Mouse (Mus musculus): Measurements from ENCODE around the gene Aldh16a1.
"Not testable (repeated sequence)": the region's sequence is repeated elsewhere in the genome, so short reads cannot be mapped to it uniquely, and the experiment has no call there.

Aldh16a1 gene

DNA sequence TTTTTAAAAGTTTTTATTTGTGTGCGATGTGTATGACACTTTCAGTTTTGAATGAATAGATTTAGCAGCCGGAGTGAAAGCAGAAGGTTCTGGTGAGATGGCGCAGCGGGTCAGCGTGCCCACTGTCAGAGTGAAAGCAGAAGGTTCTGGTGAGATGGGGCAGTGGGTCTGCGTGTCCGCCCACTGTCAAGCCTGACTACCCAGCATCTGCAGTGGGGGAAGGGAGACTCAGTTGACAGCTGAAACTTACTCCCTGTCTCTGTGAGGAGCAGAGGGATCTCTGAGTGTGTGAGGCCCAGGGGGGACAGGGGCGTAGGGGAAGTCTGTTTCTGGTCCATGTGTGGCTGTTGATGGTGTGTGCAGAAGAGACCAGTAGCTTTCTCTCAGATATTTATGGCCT is 36.8 kb downstream of the Aldh16a1 start:
- DNase-seq (ENCODE audit: low read depth, low spot score), result no peak

DNA sequence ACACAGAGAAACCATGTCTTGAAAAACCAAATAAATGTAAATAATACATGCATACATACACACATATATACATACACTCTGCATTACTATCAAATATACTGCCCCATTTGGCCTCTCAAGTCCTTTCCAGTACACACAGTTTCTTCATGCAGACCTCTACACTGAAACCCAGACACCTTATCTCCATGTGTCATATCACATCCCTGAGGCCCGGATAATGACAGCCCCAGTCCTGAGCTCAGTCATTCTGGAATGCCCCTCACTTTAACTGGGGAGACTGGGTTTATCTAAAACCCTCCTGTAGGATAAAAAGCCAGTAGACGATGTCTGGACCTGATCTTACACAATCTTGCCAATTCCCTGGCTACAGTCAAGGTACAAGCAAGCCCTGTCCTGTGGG is 40.9 kb downstream of the Aldh16a1 start:
- no peak for DNase-seq (ENCODE audit: low read depth, low spot score)

DNA sequence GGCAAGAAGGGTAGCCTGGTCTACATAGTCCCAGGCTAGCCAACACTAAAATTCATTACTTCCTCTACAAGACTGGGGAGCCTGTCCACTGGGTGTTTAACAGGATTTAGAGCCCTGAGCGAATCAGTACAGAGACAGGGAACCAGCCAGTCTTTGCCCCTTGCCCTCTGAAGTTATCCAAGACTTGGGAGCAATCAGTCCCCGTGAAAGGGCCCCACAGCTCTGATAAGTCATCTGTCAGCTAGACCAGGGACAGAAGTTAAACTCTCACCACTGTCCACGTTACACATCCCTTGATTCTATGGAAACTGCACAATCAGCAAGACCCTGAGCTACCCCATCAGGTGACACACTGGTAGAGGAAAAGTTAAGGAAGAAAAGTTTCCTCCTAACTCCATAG is 41.9 kb downstream of the Aldh16a1 start:
- DNase-seq (ENCODE audit: low read depth, low spot score), result no peak

DNA sequence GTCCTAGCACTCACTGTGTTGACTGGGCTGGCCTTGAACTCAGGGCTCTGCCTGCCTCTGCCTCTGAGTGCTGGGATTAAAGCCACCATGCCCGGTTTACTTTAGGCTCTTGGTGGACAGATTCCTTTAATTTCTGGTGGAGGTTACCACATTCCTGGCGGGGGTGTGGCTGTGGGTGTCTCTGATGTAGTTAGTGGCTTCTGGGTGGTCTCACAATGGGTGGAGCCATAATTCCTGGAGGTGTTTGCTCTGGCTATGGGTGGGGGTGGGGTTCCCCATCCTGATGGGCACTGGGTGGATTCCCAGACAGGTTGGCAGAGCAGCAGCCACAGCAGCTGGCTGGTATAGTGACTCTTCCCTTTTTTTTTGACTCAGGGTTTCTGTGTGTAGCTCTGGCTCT is 42.4 kb downstream of the Aldh16a1 start:
- peak; percentile 89 for DNase-seq (ENCODE audit: low read depth, low spot score)

DNA sequence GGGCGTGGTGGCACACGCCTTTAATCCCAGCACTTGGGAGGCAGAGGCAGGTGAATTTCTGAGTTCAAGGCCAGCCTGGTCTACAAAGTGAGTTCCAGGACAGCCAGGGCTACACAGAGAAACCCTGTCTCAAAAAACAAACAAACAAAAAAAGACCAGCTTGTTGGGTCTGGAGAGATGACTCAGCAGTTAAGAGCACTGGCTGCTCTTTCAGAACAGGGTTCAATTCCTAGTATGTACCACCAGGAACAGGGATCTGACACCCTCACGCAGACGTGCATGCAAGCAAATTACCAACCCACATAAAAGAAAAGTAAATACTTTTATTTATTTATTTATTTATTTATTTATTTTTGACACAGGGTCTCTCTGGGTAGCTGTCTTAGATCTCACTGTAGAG is 44.3 kb downstream of the Aldh16a1 start:
- DNase-seq (ENCODE audit: low read depth, low spot score), result peak; percentile 34

DNA sequence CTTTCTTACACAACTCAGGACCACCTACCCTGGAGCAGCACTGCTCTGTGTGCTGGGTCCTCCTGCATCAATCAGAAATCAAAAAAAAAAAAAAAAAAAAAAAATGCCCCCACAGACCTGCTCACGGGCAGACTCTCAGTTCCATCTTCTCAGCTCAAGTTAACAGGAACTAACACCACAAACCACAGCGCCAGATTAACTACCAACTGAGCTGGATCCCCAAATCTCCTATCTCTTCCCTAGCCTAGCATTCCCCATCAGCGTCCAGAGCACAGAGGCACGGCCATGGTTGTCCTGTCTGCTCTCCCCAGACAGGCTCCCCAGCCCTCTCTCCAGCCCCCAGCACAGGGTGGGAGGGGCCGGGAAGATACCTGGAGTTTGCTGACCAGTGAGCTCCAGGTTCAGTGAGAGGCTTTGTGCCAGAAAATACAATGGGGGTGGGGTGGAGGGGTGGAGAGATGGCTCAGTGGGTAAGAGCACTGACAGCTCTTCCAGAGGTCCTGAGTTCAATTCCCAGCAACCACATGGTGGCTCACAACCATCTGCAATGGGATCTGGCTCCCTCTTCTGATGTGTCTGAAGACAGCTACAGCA is 47.2 kb downstream of the Aldh16a1 start:
- DNase-seq (ENCODE audit: low read depth, low spot score), result no peak

DNA sequence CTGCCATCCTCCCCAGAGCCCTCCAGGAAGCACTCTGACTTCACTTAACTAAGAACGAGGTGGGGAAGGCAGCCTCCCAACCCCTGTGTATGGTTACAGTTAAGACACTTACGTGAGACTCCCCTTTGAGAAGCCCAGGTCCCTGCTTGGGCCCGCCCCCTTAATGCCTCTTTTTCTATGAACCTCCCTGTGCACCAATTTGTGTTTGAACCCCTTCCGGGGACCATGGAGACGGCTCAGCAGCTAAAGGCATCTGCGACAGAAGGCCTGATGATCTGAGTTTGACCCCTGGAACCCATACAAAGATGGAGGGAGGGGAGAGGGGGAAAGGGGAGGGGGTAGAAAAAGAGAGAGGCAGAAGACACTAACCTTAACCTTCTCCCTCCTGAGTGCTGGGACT is 47.9 kb downstream of the Aldh16a1 start:
- DNase-seq (ENCODE audit: low read depth, low spot score), result no peak

DNA sequence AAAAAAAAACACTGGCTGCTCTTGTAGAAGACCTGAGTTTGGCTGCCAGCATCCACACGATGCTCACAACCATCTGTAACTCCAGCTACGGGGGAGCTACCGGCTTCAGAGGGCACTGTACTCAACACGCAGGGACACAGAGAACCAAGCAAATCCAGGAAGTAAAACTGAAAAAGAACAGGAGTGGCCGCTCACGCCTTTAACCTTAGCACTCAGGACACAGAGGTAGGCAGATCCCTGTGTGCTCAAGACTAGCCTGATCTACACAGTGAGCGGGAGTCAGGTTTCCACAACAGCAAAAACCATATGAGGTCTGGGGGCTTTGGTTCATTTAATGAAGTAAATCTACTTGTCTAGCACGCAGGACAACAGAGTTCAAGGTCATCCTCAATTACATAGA is 48.9 kb downstream of the Aldh16a1 start:
- no peak for DNase-seq (ENCODE audit: low read depth, low spot score)

DNA sequence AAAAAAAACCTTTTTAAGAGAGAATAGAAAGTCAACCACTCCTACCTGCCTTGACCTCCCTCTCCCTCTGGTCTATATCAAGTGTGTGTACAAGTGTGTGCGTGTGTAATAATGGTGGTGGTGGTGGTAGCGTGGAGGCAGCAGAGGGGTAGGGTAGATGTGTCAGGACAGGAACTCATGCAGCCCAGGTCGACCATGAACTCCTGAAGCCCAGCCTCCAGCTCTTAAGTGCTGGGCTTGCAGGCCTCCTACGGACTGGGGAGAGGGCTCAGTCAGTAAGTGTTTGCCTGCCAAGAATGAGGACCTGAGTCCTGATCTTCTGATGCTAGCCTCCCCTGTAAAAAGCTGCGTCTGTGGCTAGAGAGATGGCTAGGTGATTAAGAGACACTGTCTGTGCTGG is 49.4 kb downstream of the Aldh16a1 start:
- no peak for DNase-seq (ENCODE audit: low read depth, low spot score)

DNA sequence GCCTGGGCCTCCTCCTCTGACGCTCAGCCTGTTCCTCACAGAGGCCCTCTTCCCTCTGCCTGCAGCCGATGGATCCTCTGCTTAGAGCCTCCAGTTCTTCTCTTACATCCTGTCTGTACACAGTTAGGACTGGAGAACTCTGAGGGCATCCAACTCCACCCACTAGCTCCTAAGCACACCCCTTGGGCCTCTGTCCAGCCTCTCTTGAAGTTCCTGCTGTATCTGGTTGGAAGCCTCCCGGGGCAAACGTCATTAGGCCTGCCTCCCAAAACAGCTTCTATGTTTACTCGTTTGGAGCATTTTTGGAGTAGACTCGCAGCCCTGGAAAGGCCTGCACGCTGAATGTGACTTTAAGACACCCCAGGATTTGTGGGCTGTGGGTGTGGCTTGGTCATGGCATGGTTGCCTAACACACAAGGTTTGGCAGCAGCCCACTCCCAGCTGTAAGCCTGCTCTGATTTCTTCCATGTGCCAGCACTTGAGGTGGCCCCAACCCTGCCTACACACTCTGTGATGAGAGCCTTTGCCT is 50.7 kb downstream of the Aldh16a1 start, which contains the start of gene Fcgrt:
Gene Fcgrt (minus strand): TSS at position 200 of the 529 bp plus-strand sequence.
- DNase-seq (ENCODE audit: low read depth, low spot score), result peak; percentile 77

DNA sequence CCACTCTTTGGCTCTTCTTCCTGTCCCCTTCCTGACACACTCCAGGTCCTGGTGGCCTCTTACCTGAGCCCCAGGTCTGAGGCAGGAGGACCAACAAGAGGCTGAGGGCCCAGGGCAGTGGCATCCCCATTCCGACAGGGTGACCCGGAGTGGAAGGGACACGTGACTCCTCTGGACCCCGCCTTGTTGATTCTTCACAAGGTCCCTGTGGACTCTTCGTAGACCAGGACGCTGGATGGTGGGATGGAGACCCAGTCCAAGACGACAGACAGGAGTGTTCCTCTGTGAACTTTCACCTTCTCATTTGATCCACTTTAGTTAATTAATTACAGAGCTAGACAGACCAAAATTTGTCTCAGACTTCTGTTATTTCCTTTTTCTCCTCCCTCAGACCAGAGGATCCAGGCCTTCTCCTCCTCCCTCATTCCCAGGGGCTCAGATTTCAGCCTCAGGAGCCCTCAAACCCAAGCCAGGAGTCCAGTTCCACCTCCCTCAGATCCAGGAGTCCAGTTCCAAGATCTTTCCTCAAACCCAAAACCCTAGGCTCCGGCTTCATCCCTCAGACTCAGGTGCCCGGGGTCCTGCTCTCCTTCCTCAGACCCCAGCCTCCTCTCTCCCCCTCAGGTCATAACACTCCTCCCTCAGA is 51.3 kb downstream of the Aldh16a1 start:
- DNase-seq (ENCODE audit: low read depth, low spot score), result no peak

DNA sequence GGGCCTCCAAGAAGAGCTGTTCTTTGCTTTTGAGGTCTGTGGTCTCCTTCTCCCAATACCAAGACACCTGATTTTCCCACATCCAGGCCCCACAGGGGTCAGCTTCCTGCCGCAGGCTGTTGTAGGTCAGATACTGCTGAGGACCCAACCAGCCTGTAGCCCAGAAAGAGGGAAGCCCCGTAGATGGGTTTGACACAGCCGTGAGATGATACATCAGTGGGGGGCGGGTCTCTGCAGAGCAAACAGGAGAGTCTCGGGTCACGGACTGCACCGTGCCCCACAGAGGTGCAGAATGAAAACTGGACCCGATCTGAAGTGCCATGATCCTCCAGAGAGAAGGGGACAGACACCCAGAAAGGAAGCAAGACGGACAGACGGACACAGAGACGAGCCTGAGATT is 51.9 kb downstream of the Aldh16a1 start:
- no peak for DNase-seq (ENCODE audit: low read depth, low spot score)

DNA sequence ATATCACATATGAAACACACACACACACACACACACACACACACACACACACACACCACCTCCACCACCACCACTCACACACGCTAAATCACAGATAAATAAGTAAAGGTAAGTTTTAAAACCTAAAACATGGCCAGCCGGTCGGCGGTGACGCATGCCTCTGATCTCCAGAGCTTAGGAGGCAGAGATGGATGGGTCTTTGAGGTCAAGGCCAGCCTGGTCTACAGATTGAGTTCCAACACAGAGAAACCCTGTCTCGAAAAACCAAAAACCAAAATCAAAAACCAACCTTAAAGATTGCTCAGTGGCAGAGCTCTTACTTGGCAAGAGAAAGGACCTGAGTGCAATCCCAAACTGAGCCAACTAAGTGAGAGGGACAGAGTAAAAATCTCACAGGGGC is 54.3 kb downstream of the Aldh16a1 start:
- DNase-seq (ENCODE audit: low read depth, low spot score), result no peak

DNA sequence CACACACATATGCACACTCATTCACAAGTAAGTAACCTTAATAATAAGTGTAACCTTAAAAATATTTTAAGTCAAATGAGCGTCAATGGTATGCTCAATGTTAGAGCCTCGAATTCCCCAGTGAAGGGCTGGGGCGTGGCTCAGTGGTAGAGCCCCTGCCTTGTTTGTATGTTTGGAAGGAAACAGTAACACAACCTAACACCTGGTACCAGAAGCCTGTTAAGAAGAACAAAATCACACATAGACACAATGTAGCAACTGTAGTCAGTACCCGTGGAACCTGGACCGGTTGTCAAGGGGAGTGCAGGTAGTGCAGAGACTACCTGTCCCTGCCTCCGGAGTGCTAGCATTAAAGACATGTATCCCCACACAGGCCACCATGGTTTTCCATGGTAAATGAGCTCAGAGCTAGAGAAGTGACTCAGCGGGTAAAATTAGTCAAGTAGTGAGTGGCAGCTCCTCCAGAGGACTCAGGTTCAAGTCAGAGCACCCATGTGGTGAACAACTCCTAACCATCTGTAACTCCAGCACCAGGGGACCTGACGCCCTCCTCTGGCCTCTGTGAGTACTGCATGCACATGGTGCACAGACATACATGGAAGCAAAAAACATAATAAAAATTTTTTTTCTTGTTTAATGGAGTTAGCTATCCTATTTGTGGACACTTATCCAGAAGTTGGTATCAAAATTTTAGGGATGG is 55.7 kb downstream of the Aldh16a1 start:
- DNase-seq (ENCODE audit: low read depth, low spot score), result peak; percentile 85

DNA sequence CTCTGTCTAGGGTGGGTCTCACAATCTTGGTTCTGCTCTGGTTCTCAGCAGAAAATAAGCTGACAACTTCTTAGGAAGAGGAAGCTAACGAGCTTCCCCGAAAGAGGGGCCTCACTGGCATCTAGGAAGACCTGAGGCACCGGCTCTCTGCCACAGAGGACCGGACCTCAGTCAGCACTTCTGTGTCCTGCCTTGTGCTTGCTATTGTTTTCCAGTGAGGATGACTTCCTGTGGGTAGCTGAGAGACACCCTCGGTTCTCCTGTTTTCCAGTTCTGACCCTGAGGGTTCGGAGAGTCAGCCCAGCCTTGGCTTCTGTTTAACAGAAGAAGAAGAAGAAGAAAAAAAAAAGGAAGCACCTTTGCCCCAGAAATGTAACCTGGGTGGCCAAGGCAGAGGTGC is 56.9 kb downstream of the Aldh16a1 start:
- no peak for DNase-seq (ENCODE audit: low read depth, low spot score)

DNA sequence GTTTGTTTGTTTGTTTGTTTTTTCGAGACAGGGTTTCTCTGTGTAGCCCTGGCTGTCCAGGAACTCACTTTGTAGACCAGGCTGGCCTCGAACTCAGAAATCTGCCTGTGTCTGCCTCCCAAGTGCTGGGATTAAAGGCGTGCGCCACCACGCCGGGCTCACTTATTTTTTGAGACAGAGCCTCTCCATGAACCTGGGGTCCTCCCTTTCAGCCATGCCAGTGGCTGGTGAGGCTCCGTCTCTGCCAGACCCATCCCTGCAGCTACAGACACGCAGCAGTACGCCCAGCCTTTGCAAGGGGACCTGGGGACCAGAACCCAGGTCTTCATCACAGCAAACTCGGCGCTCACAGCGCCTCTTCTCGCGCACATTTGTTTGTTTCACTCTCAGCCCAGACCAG is 58.4 kb downstream of the Aldh16a1 start:
- DNase-seq (ENCODE audit: low read depth, low spot score), result not testable (repeated sequence)

DNA sequence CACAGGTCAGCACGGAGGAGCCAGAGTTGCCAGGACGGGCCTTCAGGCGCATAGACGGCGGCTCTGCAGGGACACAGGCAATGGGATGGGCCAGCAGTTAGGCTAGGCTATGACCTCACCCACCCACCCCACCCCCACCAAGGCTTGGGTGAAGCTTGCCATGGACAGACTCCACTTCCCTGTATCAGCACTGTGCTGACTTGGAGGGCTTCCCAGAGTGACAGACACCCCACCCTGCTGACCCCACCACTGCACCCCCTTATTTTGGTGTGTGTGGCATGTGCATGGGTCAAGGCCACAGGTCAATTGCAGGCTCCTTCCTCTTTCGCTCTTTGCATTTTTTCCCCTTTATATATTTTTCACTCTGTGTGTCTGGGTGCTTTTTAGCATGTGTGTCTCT is 59.0 kb downstream of the Aldh16a1 start:
- no peak for DNase-seq (ENCODE audit: low read depth, low spot score)

DNA sequence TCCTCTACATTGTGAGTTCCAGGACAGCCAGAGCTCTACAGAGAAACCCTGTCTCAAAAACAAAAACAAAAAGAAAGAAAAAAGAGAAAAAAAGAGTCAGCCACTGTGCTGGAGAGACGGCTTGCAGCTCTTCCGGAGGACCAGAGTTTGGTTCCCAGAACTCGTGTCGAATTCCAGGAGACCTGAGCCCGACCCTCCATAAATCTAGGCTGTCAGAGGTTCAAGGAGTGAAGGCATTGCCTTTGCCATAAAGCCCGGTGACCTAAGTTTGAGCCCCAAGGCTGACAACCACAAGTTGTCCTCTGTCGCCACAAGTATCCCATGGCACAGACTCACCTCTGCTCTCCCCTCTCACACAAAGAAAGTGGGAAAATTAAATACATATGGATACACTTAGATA is 60.3 kb downstream of the Aldh16a1 start:
- no peak for DNase-seq (ENCODE audit: low read depth, low spot score)

DNA sequence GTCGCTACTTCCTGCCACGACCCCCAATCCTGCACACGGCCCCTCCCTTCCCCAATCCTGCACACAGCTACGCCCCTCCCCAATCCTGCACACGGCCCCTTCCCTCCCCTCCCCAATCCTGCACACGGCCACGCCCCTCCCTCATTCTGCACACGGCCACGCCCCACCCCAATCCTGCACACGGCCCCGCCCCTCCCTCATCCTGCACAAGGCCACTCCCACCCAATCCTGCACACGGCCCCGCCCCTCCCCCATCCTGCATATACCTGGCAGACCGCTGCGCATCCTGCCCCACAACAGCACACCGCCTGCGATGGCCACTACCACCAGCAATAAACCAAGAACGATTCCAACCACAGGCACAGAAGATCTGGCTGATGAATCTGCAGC is 60.9 kb downstream of the Aldh16a1 start:
- DNase-seq (ENCODE audit: low read depth, low spot score), result peak; percentile 85

DNA sequence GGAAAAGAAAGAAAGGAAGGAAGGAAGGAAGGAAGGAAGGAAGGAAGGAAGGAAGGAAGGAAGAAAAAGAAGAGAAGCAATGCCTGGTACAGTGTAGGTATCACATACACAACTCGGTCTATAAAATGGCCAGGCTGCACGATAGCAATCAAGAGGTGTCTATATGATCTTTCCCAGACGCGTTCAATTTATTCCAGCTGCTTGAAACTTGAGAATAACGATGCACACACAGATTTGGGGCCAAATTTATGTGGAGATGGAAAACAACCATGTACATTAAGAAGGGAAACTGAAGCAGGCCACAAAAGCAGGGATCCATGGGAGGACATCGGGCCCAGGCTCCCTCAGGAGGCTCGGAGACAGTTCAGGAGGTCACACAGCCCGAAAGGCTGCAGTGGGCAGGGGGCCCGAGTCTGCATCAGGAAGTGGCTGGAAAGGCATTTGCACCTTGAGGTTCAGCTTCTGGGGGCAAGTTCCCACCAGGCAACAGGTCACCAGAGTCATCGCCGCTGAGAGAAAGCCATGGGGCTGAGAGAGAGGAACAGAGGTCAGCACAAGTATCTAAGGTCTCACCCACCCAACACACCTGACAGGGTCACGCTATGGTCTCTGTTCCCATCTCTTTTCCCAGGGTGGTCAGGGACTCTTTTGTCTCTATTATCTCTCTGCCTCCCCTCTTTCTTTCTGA is 61.4 kb downstream of the Aldh16a1 start:
- DNase-seq (ENCODE audit: low read depth, low spot score), result no peak

DNA sequence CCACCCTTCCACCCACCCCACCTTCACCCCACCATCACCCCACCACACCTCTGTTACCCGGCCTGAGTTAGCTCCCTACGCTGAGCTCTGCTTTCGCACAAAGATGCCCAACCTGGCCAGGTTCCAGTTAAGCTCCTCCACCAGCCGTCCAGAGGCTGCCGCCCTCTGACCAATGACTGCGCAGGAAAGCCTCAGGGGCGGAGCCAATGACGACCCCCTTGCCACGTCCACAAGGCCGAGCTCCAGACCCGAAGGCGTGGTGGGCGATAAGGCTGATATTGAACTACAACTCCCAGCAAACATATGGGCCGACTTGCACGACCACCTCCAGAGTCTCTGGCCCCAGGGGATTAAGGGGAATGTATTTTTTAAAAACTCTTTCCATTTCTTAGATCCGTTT is 62.3 kb downstream of the Aldh16a1 start, which contains the start of gene Rcn3:
Gene Rcn3 (minus strand): TSS at position 174 of the 400 bp plus-strand sequence.
- DNase-seq (ENCODE audit: low read depth, low spot score), result peak; percentile 87
